Mouse (Mus musculus) midbrain, embryonic 11.5 days (tissue): ENCODE results near the gene Rbfox2. TPM values are rescaled to one million over a fixed set of nuclear protein-coding genes. Genes with fewer than 3 reads are reported as not detected.

Experiments
- ATAC-seq: fragments of 200-750 bp; cut with Nextera tagmentation; 2 replicates; pipeline ENCODE4 v1.8.0; 2017; ENCODE audit warnings: moderate TSS enrichment, moderate library complexity; ENCODE audit not compliant: low FRiP score
- DNase-seq: peaks from one replicate; pipeline ENCODE4 v3.0.0; 2015; ENCODE audit warnings: low spot score; ENCODE audit errors: missing footprints
- H3K27ac ChIP-seq: fragments of 300-500 bp; sonication (generic); 2 replicates; pipeline ENCODE4 v1.5.1; 2014; ENCODE audit warnings: low read depth, low read length
- H3K27me3 ChIP-seq: fragments of 300-500 bp; sonication (generic); 2 replicates; pipeline ENCODE4 v1.6.1; 2014; ENCODE audit warnings: mild to moderate bottlenecking, low read length, moderate library complexity, mixed read lengths; ENCODE audit not compliant: control insufficient read depth, insufficient read depth
- H3K36me3 ChIP-seq: fragments of 300-500 bp; sonication (generic); 2 replicates; pipeline ENCODE4 v1.6.1; 2014; ENCODE audit warnings: mild to moderate bottlenecking, low read length, moderate library complexity, mixed read lengths; ENCODE audit not compliant: control insufficient read depth, insufficient read depth
- H3K4me1 ChIP-seq: fragments of 300-500 bp; sonication (generic); 2 replicates; pipeline ENCODE4 v1.6.1; 2014; ENCODE audit warnings: low read length; ENCODE audit not compliant: control insufficient read depth, insufficient read depth
- H3K4me2 ChIP-seq: fragments of 300-500 bp; sonication (generic); 2 replicates; pipeline ENCODE4 v1.6.1; 2014; ENCODE audit warnings: mild to moderate bottlenecking, moderate library complexity
- H3K4me3 ChIP-seq: fragments of 300-500 bp; sonication (generic); 2 replicates; pipeline ENCODE4 v1.5.1; 2014; ENCODE audit warnings: low read depth, low read length
- H3K9ac ChIP-seq: fragments of 300-500 bp; sonication (generic); 2 replicates; pipeline ENCODE4 v1.6.1; 2014; ENCODE audit warnings: low read length
- H3K9me3 ChIP-seq: fragments of 300-500 bp; sonication (generic); 2 replicates; pipeline ENCODE4 v1.6.1; 2016; ENCODE audit warnings: low read length; ENCODE audit not compliant: control insufficient read depth
- WGBS: fragments of 180-500 bp; shearing (Covaris S2); extraction: QIAGEN DNeasy Blood & Tissue Kit; methylation state at CpG from one replicate; pipeline ENCODE4 v1.1.7; 2014; 5-methylcytosine and 5-hydroxymethylcytosine counted together
- polyA plus RNA-seq: library from polyadenylated mRNA; unstranded; fragments of >200 nt; fragmentation: Nextera tagmentation; extraction: Ambion mirVana; gene quantifications from 2 replicates; pipeline ENCODE4 v1.2.1, GENCODE M21; 2014

The Rbfox2 gene
- polyA plus RNA-seq, 1 experiment from 2014 or later: 73.2 TPM

DNA sequence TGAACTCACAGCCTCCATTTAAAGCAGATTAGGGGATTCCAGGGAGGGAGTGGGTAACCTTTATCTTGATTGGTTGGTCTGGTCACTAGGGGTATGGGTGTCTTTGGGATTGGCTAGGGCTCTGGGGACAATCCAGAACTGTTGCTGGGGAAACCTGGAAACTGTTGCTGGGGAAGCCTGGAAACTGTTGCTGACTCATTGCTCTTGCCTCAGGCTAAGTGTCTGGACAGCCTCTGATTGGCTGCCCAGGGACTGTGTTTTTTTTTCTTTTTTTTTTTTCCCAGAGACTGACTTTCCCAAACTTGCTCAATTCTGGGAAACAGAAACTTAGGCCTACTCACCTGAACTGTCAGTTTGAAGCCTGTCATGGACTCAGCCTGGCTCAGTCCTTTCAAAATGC lies 248.2 kb downstream of the Rbfox2 start:
- no peaks in the 10 kb centered on the region for H3K9me3 ChIP-seq
- H3K36me3 ChIP-seq: no peaks in the 10 kb centered on the region
- H3K9ac ChIP-seq: no peak overlapping the region
- DNase-seq (peak; percentile 65), ATAC-seq (no peak)
- H3K4me1 ChIP-seq: peaks cover 9% of the 10 kb centered on the region
- no peak overlapping the region for H3K27ac ChIP-seq
- no peak overlapping the region for H3K4me3 ChIP-seq
- H3K4me2 ChIP-seq: no peak overlapping the region
- no peaks in the 10 kb centered on the region for H3K27me3 ChIP-seq

GRCm38 (mm10) chr15:77056791-77057051 lies 250.1 kb downstream of the Rbfox2 start:
- 71% methylated on average over 3 of the region's 3 CpGs for WGBS

GRCm38 (mm10) chr15:77056001-77056790 lies 250.6 kb downstream of the Rbfox2 start:
- no peaks in the 10 kb centered on the region for H3K27me3 ChIP-seq
- no peak overlapping the region for H3K4me2 ChIP-seq
- ATAC-seq (no peak), DNase-seq (peak; percentile 87)
- H3K36me3 ChIP-seq: no peaks in the 10 kb centered on the region
- no peak overlapping the region for H3K4me3 ChIP-seq
- no peaks in the 10 kb centered on the region for H3K9me3 ChIP-seq
- peak overlapping the region; percentile 6; the same call in 1 of the 2 replicates for H3K9ac ChIP-seq
- 39% methylated on average over 6 of the region's 6 CpGs for WGBS
- H3K27ac ChIP-seq: no peak overlapping the region; the same call in 1 of the 2 replicates
- peaks cover 9% of the 10 kb centered on the region for H3K4me1 ChIP-seq

More at GRCm38 (mm10) chr15:77056791-77057051, 250.1 kb downstream of the Rbfox2 start:
- Histone ChIP-seq H3K9me3 (no peaks in the 10 kb centered on the region), H3K27ac (no peak overlapping the region), H3K36me3 (no peaks in the 10 kb centered on the region), H3K9ac (no peak overlapping the region; the same call in 1 of the 2 replicates), H3K4me2 (no peak overlapping the region), H3K4me3 (no peak overlapping the region), H3K27me3 (no peaks in the 10 kb centered on the region), H3K4me1 (peaks cover 9% of the 10 kb centered on the region)
- DNase-seq (no peak), ATAC-seq (no peak)

DNA sequence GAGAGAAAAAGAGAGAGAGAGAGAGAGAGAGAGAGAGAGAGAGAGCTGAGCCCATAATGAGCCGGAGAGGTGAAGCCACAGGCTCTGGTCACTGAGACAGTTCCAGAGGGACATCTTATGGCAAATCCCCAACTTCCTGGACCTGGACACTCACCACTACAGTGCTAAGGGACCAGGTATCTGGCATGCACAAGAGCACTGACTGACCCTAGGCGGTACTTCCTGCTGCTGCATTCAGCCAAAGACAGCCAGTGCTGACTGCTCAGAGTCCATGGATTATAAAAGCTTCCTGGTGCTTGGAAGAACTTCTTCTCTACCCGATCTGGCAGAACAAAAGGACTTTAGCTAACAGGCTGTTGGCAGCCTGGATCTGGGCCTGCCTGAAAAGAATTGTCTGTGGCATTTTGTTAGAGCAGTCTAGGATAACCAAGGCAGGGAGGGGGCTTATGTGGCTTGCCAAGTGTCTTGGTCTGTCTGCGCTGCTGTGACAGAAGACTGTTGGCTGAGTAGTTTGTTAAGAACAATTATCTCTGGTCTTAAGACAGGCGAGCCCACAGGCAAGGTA lies 252.1 kb downstream of the Rbfox2 start:
- ATAC-seq: no peak
- no peaks in the 10 kb centered on the region for H3K9me3 ChIP-seq
- no peak overlapping the region for H3K27ac ChIP-seq
- WGBS: 54% methylated on average over 5 of the region's 5 CpGs
- H3K4me3 ChIP-seq: no peak overlapping the region
- no peaks in the 10 kb centered on the region for H3K36me3 ChIP-seq
- no peak overlapping the region for H3K9ac ChIP-seq
- no peaks in the 10 kb centered on the region for H3K27me3 ChIP-seq
- H3K4me1 ChIP-seq: peaks cover 9% of the 10 kb centered on the region
- no peak overlapping the region for H3K4me2 ChIP-seq
- DNase-seq: peak; percentile 81

GRCm38 (mm10) chr15:77053021-77053420 lies 253.8 kb downstream of the Rbfox2 start:
- Histone ChIP-seq H3K36me3 (no peaks in the 10 kb centered on the region), H3K4me2 (no peak overlapping the region), H3K4me1 (peaks cover 9% of the 10 kb centered on the region), H3K27ac (no peak overlapping the region), H3K4me3 (no peak overlapping the region), H3K9ac (no peak overlapping the region), H3K9me3 (no peaks in the 10 kb centered on the region), H3K27me3 (no peaks in the 10 kb centered on the region)
- ATAC-seq (no peak), DNase-seq (no peak)
- 94% methylated on average over 1 of the region's 1 CpGs for WGBS

- Histone ChIP-seq H3K27ac (no peak overlapping the region), H3K4me3 (no peak overlapping the region), H3K4me2 (no peak overlapping the region), H3K4me1 (peaks cover 9% of the 10 kb centered on the region), H3K9ac (no peak overlapping the region), H3K27me3 (no peaks in the 10 kb centered on the region), H3K9me3 (no peaks in the 10 kb centered on the region), H3K36me3 (no peaks in the 10 kb centered on the region)
- DNase-seq (no peak), ATAC-seq (no peak)
- 41% methylated on average over 1 of the region's 1 CpGs for WGBS
These were observed 254.6 kb downstream of the Rbfox2 start for GRCm38 (mm10) chr15:77052176-77052575.

GRCm38 (mm10) chr15:77050570-77050969 lies 256.2 kb downstream of the Rbfox2 start, which contains the start of gene Mb:
Gene Mb, minus strand, starts transcription at chr15:77050670.
- DNase-seq (no peak), ATAC-seq (no peak)
- WGBS: 90% methylated on average over 10 of the region's 10 CpGs
- no peaks in the 10 kb centered on the region for H3K36me3 ChIP-seq
- no peak within 1 kb of the TSS for H3K9ac ChIP-seq
- H3K4me1 ChIP-seq: peaks cover 2% of the 10 kb centered on the region; the same call in 1 of the 2 replicates
- H3K4me3 ChIP-seq: no peak within 1 kb of the TSS
- H3K9me3 ChIP-seq: no peaks in the 10 kb centered on the region
- no peak within 1 kb of the TSS for H3K4me2 ChIP-seq
- H3K27me3 ChIP-seq: no peaks in the 10 kb centered on the region
- H3K27ac ChIP-seq: no peak within 1 kb of the TSS

- Histone ChIP-seq H3K9me3 (no peaks in the 10 kb centered on the region), H3K4me3 (no peak overlapping the region), H3K4me1 (no peaks in the 10 kb centered on the region), H3K9ac (no peak overlapping the region), H3K4me2 (no peak overlapping the region), H3K36me3 (no peaks in the 10 kb centered on the region), H3K27me3 (no peaks in the 10 kb centered on the region), H3K27ac (no peak overlapping the region)
- ATAC-seq (no peak), DNase-seq (no peak)
- 90% methylated on average over 10 of the region's 10 CpGs for WGBS
These were observed 261.2 kb downstream of the Rbfox2 start for GRCm38 (mm10) chr15:77045609-77046008.

DNA sequence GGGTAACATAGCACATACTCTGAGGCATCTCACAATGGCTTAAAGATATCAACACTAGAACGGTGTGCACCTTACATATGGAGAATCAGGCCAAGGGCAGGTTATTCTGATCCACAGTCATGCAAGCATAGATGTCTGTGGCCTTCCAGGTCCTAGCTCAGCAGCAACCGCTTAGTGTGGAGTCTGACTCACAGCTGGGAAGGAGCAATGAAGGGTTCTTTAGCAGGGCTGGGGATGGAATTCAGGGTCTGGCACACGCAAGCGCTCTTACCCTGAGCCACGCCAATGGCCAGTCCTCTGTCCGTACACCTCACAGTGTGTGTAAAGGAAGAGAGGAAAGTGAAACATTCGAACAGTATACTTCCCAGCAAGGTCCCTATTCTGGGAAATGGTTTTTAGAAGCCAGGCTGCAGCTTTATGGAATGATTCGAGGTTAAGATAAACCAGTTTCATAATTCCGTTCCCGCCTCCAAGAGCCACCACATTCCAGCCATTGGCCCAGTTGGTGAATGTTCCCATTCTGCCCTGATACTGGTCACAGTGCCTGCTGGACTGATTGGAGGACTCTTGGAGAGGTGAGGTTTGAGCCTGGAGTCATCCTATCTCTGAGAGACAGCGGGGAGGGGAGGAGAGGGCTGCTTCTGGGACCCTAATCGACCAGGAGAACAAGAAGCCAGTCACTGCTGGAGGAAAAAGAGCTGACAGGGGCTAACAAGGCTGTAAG lies 262.0 kb downstream of the Rbfox2 start, which contains the start of gene Apol6:
Gene Apol6, plus strand, starts transcription at position 133 of the 724 bp plus-strand sequence.
- H3K9ac ChIP-seq: no peak within 1 kb of the TSS

More for the DNA sequence above, 262.0 kb downstream of the Rbfox2 start, which contains the start of gene Apol6:
- Histone ChIP-seq H3K4me1 (no peaks in the 10 kb centered on the region), H3K9me3 (no peaks in the 10 kb centered on the region), H3K4me2 (no peak within 1 kb of the TSS), H3K36me3 (no peaks in the 10 kb centered on the region), H3K4me3 (no peak within 1 kb of the TSS), H3K27ac (no peak within 1 kb of the TSS), H3K27me3 (no peaks in the 10 kb centered on the region)
- DNase-seq (no peak), ATAC-seq (no peak)
- 89% methylated on average over 12 of the region's 12 CpGs for WGBS
